ENCODE assay signal across 22 mouse cellular contexts in the genomic region with DNA sequence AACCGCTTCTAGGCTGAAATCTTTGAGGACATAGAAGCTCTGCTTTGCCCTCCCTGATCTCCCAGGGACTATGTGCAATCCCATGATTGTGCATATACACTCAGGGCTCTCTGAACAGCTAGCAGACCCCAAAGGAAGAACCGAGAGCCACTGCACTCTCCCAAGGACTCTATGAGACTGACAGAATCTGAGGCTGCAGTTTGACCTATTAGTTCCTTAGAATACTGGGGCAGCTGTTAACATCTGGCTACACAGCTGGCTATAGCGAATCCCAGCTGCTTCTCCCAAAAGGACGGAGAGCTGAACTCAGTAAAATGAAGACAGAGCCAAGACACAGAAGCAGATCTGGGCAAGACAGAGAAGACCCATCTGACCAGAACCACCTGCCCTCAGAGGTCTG. TPM values are rescaled to one million over a fixed set of nuclear protein-coding genes. Genes with fewer than 3 reads are reported as not detected.
DNase-seq lines count a peak whose midpoint lies in the region; ATAC-seq and TF ChIP-seq lines count a peak whose summit lies in the region.
"Had no signal": no experiment of that assay in that cellular context is flagged by ENCODE, and none has a peak within 500 bp of the region (broad histone marks: within the 10 kb centered on the region; RNA-seq: fewer than 3 reads in every experiment).

No protein-coding gene starts in this region.

- H3K4me1 ChIP-seq in heart, adult 2 months (ENCODE audit: control insufficient read depth, insufficient read depth, low read length): peaks cover 13% of the 10 kb centered on the region
- H3K4me1 ChIP-seq in lung, embryonic 15.5 days: peaks cover 95% of the 10 kb centered on the region
- peaks cover 74% of the 10 kb centered on the region for H3K4me1 ChIP-seq in intestine, embryonic 16.5 days (ENCODE audit: control insufficient read depth, insufficient read depth, low read length)
- peaks cover 60% of the 10 kb centered on the region for H3K4me1 ChIP-seq in stomach, embryonic 14.5 days (ENCODE audit: control insufficient read depth, insufficient read depth, low read length)

- no peak for TF ChIP-seq CTCF in heart, adult 2 months (IDR thresholded peaks at IDR 0.05)

- 73% methylated on average over 4 of the region's 4 CpGs for WGBS in heart, adult 2 months
- WGBS in lung, embryonic 15.5 days: 58% methylated on average over 4 of the region's 4 CpGs
- WGBS in intestine, embryonic 16.5 days: 67% methylated on average over 4 of the region's 4 CpGs
- WGBS in stomach, embryonic 14.5 days: 56% methylated on average over 4 of the region's 4 CpGs

- no peaks in the 10 kb centered on the region for H3K36me3 ChIP-seq in heart, adult 2 months (ENCODE audit: control insufficient read depth, insufficient read depth, low read length)
- no peaks in the 10 kb centered on the region for H3K36me3 ChIP-seq in lung, embryonic 15.5 days
- H3K36me3 ChIP-seq in intestine, embryonic 16.5 days (ENCODE audit: control insufficient read depth, insufficient read depth, low read length): no peaks in the 10 kb centered on the region
- no peaks in the 10 kb centered on the region for H3K36me3 ChIP-seq in stomach, embryonic 14.5 days (ENCODE audit: control insufficient read depth, insufficient read depth, low read length)
- H3K36me3 ChIP-seq: embryonic facial prominence, embryonic 10.5 days; G1E; limb, embryonic 15.5 days; midbrain, embryonic 12.5 days had no signal

- ATAC-seq in lung, embryonic 15.5 days (ENCODE audit: borderline replicate concordance, extremely low read depth, low FRiP score, low TSS enrichment): no peak
- ATAC-seq in intestine, embryonic 16.5 days: no peak
- no peak for ATAC-seq in stomach, embryonic 14.5 days (ENCODE audit: insufficient number of reproducible peaks, insufficient read depth, low FRiP score, low read depth)
- ATAC-seq: forebrain, embryonic 16.5 days; hindbrain, embryonic 16.5 days; liver, postnatal 0 days had no signal

- H3K9me3 ChIP-seq in lung, embryonic 15.5 days: no peaks in the 10 kb centered on the region
- H3K9me3 ChIP-seq in intestine, embryonic 16.5 days (ENCODE audit: control insufficient read depth, low read length): no peaks in the 10 kb centered on the region
- H3K9me3 ChIP-seq in stomach, embryonic 14.5 days (ENCODE audit: control insufficient read depth, low read depth, low read length): no peaks in the 10 kb centered on the region
- H3K9me3 ChIP-seq: embryonic facial prominence, embryonic 10.5 days; limb, embryonic 15.5 days; midbrain, embryonic 12.5 days had no signal

- TF ChIP-seq POLR2A in heart, adult 2 months (IDR thresholded peaks at IDR 0.05; ENCODE audit: insufficient read depth, low read depth, low read length): no peak

- intact Hi-C loops in heart, adult 2 months (cut with DNase I): no loop called here
- intact Hi-C loops in gastrocnemius, postnatal 14 days (cut with DNase I; ENCODE audit: low total_unique reads): no loop called here

- H3K27me3 ChIP-seq in heart, adult 2 months (ENCODE audit: control insufficient read depth, insufficient read depth, low read length): no peaks in the 10 kb centered on the region
- peaks cover 30% of the 10 kb centered on the region for H3K27me3 ChIP-seq in lung, embryonic 15.5 days
- no peaks in the 10 kb centered on the region for H3K27me3 ChIP-seq in intestine, embryonic 16.5 days (replicated peaks; ENCODE audit: control insufficient read depth, insufficient read depth, low read length)
- H3K27me3 ChIP-seq in stomach, embryonic 14.5 days (ENCODE audit: control insufficient read depth, insufficient read depth, low read length): no peaks in the 10 kb centered on the region

- TF ChIP-seq EP300 in heart, adult 2 months (IDR thresholded peaks at IDR 0.05; ENCODE audit: insufficient read depth, low read depth, low read length): no peak

- peak; percentile 49 for DNase-seq in heart, postnatal 4 days
- no peak for DNase-seq in heart, adult 2 months
- no peak for DNase-seq in lung, postnatal 14 days
- DNase-seq in gastrocnemius, postnatal 14 days: no peak
- DNase-seq: cerebellum, postnatal 36 days; gastrocnemius, adult 2 months; liver, postnatal 0 days; right cerebral cortex, postnatal 14 days; thymus, adult 2 months had no signal

- H3K79me2 ChIP-seq in heart, adult 2 months (replicated peaks; ENCODE audit: control insufficient read depth, insufficient read depth, low read length): no peaks in the 10 kb centered on the region

- no peak overlapping the region for H3K4me3 ChIP-seq in heart, adult 2 months
- no peak overlapping the region for H3K4me3 ChIP-seq in lung, embryonic 15.5 days
- H3K4me3 ChIP-seq in intestine, embryonic 16.5 days (ENCODE audit: low read length): peak overlapping the region; percentile 65
- no peak overlapping the region for H3K4me3 ChIP-seq in stomach, embryonic 14.5 days (ENCODE audit: low read depth, low read length)
- H3K4me3 ChIP-seq: erythroblast, embryonic 14.5 days; gastrocnemius, adult 2 months; limb, embryonic 15.5 days; midbrain, embryonic 12.5 days had no signal

- H3K27ac ChIP-seq in heart, adult 2 months: no peak overlapping the region
- H3K27ac ChIP-seq in lung, embryonic 15.5 days: no peak overlapping the region
- peak overlapping the region; percentile 94 for H3K27ac ChIP-seq in intestine, embryonic 16.5 days (ENCODE audit: low read length)
- no peak overlapping the region for H3K27ac ChIP-seq in stomach, embryonic 14.5 days (ENCODE audit: low read length)
- H3K27ac ChIP-seq: embryonic facial prominence, embryonic 10.5 days; limb, embryonic 15.5 days; midbrain, embryonic 12.5 days had no signal

- no peak overlapping the region for H3K9ac ChIP-seq in heart, adult 2 months (ENCODE audit: low read depth, low read length)
- no peak overlapping the region for H3K9ac ChIP-seq in lung, embryonic 15.5 days
- H3K9ac ChIP-seq in intestine, embryonic 16.5 days (ENCODE audit: low read depth, low read length): peak overlapping the region; percentile 81
- H3K9ac ChIP-seq in stomach, embryonic 14.5 days (replicated peaks; ENCODE audit: low read depth, low read length): no peak overlapping the region
- H3K9ac ChIP-seq: limb, embryonic 15.5 days; liver, postnatal 0 days; midbrain, embryonic 12.5 days had no signal

- H3K4me2 ChIP-seq in lung, embryonic 15.5 days: peak overlapping the region; percentile 81; the same call in 1 of the 2 replicates
- peak overlapping the region; percentile 60 for H3K4me2 ChIP-seq in intestine, embryonic 16.5 days (ENCODE audit: low read depth, low read length)
- peak overlapping the region; percentile 79 for H3K4me2 ChIP-seq in stomach, embryonic 14.5 days (replicated peaks; ENCODE audit: low read depth, low read length)
- H3K4me2 ChIP-seq: midbrain, embryonic 12.5 days had no signal

RNA-seq across cellular contexts. Expression of a gene that starts 2.8 kb away (rescaled TPM):
- 10 to 100 TPM; 16.1 to 16.4 TPM for total RNA-seq in heart, postnatal 4 days (2021)
- 10 to 100 TPM; 10.4 to 10.6 TPM for total RNA-seq in heart, adult 2 months (2021)
- 11.4 and 13.8 TPM in 2 replicates for polyA plus RNA-seq in heart, adult 2 months (2012; rRNA removed)
- 27.0 and 27.3 TPM in 2 replicates for polyA plus RNA-seq in lung, embryonic 15.5 days (2015; fragmentation: Nextera tagmentation; extraction: Ambion mirVana)
- 35.7 and 39.9 TPM in 2 replicates for polyA plus RNA-seq in intestine, embryonic 16.5 days (2015; fragmentation: Nextera tagmentation; extraction: Ambion mirVana)
- 21.5 and 23.3 TPM in 2 replicates for polyA plus RNA-seq in stomach, embryonic 14.5 days (2014; fragmentation: Nextera tagmentation; extraction: Ambion mirVana)
- 1 to 10 TPM; 3.5 to 4.0 TPM for total RNA-seq in gastrocnemius, postnatal 14 days (2021)
- polyA plus RNA-seq: G1E had no signal

RNA-seq across cellular contexts. Expression of a gene that starts 32.7 kb away (rescaled TPM):
- total RNA-seq in heart, postnatal 4 days (2021): 100 to 1,000 TPM; 178 to 200 TPM
- 100 to 1,000 TPM; 393 to 479 TPM for total RNA-seq in heart, adult 2 months (2021)
- polyA plus RNA-seq in heart, adult 2 months (2012; rRNA removed): 518 and 592 TPM in 2 replicates
- polyA plus RNA-seq in lung, embryonic 15.5 days (2015; fragmentation: Nextera tagmentation; extraction: Ambion mirVana): 27.8 and 30.9 TPM in 2 replicates
- polyA plus RNA-seq in intestine, embryonic 16.5 days (2015; fragmentation: Nextera tagmentation; extraction: Ambion mirVana): 42.2 and 48.2 TPM in 2 replicates
- polyA plus RNA-seq in stomach, embryonic 14.5 days (2014; fragmentation: Nextera tagmentation; extraction: Ambion mirVana): 34.1 and 35.8 TPM in 2 replicates
- 100 to 1,000 TPM; 330 to 344 TPM for total RNA-seq in gastrocnemius, postnatal 14 days (2021)

RNA-seq across cellular contexts. Expression of a gene that starts 46.1 kb away (rescaled TPM):
- not detected for total RNA-seq in heart, postnatal 4 days (2021)
- not detected for total RNA-seq in heart, adult 2 months (2021)
- not detected in 2 replicates for polyA plus RNA-seq in heart, adult 2 months (2012; rRNA removed)
- polyA plus RNA-seq in lung, embryonic 15.5 days (2015; fragmentation: Nextera tagmentation; extraction: Ambion mirVana): 0.23 and 0.50 TPM in 2 replicates
- 0.64 and 0.71 TPM in 2 replicates for polyA plus RNA-seq in intestine, embryonic 16.5 days (2015; fragmentation: Nextera tagmentation; extraction: Ambion mirVana)
- 3.1 and 4.5 TPM in 2 replicates for polyA plus RNA-seq in stomach, embryonic 14.5 days (2014; fragmentation: Nextera tagmentation; extraction: Ambion mirVana)
- not detected for total RNA-seq in gastrocnemius, postnatal 14 days (2021)
- total RNA-seq: adrenal gland, adult 18-20 months; gastrocnemius, adult 2 months; layer of hippocampus, adult 18-20 months; left cerebral cortex, adult 18-20 months had no signal
- polyA plus RNA-seq: erythroblast, embryonic 14.5 days; G1E; liver, postnatal 0 days had no signal

Comparison
In these comparisons a context has a peak if more than half of its experiments do, and no peak if none do; other contexts are left out.
1. RNA of a gene that starts 32.7 kb away (polyA plus RNA-seq): 518 to 592 TPM in heart, adult 2 months; 42.2 to 48.2 TPM in intestine, embryonic 16.5 days, 34.1 to 35.8 TPM in stomach, embryonic 14.5 days and 27.8 to 30.9 TPM in lung, embryonic 15.5 days; every median in the first group is over 10 times any median in the second.
2. Peak in every context shown above with its lines, with median percentiles within 50 percentile points of each other: H3K4me2 ChIP-seq.